17 mouse cellular contexts compared by ENCODE assay signal in genomic region chr11:102004251-102004650, GRCm38 (mm10). TPM values are rescaled to one million over a fixed set of nuclear protein-coding genes. Genes with fewer than 3 reads are reported as not detected.
A peak's percentile ranks its signal among the peaks of the same experiment; 100 is the strongest.
DNase-seq lines count a peak whose midpoint lies in the region; ATAC-seq and TF ChIP-seq lines count a peak whose summit lies in the region.
"Had no signal": no experiment of that assay in that cellular context is flagged by ENCODE, and none has a peak within 500 bp of the region (broad histone marks: within the 10 kb centered on the region; RNA-seq: fewer than 3 reads in every experiment).

No protein-coding gene starts in this region.

- TF ChIP-seq POLR2A in cerebellum, adult 2 months (IDR thresholded peaks at IDR 0.05; ENCODE audit: borderline replicate concordance, insufficient read depth, low read length), result no peak
- TF ChIP-seq POLR2A in cortical plate, adult 2 months (IDR thresholded peaks at IDR 0.05; ENCODE audit: extremely low read depth, insufficient read depth, low read length), result no peak

- no peak for DNase-seq in cerebellum, adult 2 months
- no peak for DNase-seq in cerebellum, postnatal 4 days (ENCODE audit: low spot score in 2 of 2)
- DNase-seq in left cerebral cortex, adult 2 months (ENCODE audit: extremely low spot score in 1 of 2, low spot score in 2 of 2), result no peak
- DNase-seq in left cerebral cortex, adult 8-10 months (ENCODE audit: low spot score in 2 of 2), result no peak
- no peak for DNase-seq in adipocyte (ENCODE audit: low spot score)
- DNase-seq: gastrocnemius, postnatal 36 days had no signal

- ATAC-seq in megakaryocyte progenitor cell, adult 5-6 weeks (replicated peaks; ENCODE audit: poor library complexity), result no peak
- ATAC-seq: forebrain, embryonic 14.5 days had no signal

- no peak overlapping the region for H3K4me3 ChIP-seq in cerebellum, adult 2 months (replicated peaks; ENCODE audit: insufficient read depth, low read depth, low read length)
- no peak overlapping the region for H3K4me3 ChIP-seq in left cerebral cortex, adult 2 months
- no peak overlapping the region for H3K4me3 ChIP-seq in E14TG2a.4 (replicated peaks; ENCODE audit: low read length)
- H3K4me3 ChIP-seq in cortical plate, adult 2 months (ENCODE audit: insufficient read depth, low read length), result no peak overlapping the region
- H3K4me3 ChIP-seq: embryonic facial prominence, embryonic 15.5 days; heart, embryonic 15.5 days; stomach, embryonic 15.5 days had no signal

- no peaks in the 10 kb centered on the region for H3K9me3 ChIP-seq in E14TG2a.4 (ENCODE audit: low read length)
- H3K9me3 ChIP-seq: embryonic facial prominence, embryonic 15.5 days; heart, embryonic 15.5 days; stomach, embryonic 15.5 days had no signal

- intact Hi-C loops in left cerebral cortex, adult 2 months (cut with DNase I), result no loop called here

- no peaks in the 10 kb centered on the region for H3K27me3 ChIP-seq in cerebellum, adult 2 months (ENCODE audit: control insufficient read depth, insufficient read depth, low read length)
- H3K27me3 ChIP-seq in E14TG2a.4 (ENCODE audit: insufficient read depth, low read length), result no peaks in the 10 kb centered on the region
- H3K27me3 ChIP-seq: embryonic facial prominence, embryonic 15.5 days; heart, embryonic 15.5 days; stomach, embryonic 15.5 days had no signal

- peak; percentile 59 for TF ChIP-seq CTCF in cerebellum, adult 2 months (IDR thresholded peaks at IDR 0.05; ENCODE audit: borderline replicate concordance, insufficient read depth, low read depth, low read length)
- peak; percentile 38 for TF ChIP-seq CTCF in left cerebral cortex, adult 2 months (IDR thresholded peaks at IDR 0.05)
- peak; percentile 94 for TF ChIP-seq CTCF in E14TG2a.4 (conservative IDR thresholded peaks at IDR 0.05; ENCODE audit: low read length)
- TF ChIP-seq CTCF in cortical plate, adult 2 months (IDR thresholded peaks at IDR 0.05; ENCODE audit: extremely low read depth, insufficient read depth, low read length), result peak; percentile 22; the same call in 1 of the 2 replicates

- H3K36me3 ChIP-seq in E14TG2a.4 (ENCODE audit: insufficient read depth, low read length), result no peaks in the 10 kb centered on the region
- H3K36me3 ChIP-seq: embryonic facial prominence, embryonic 15.5 days; heart, embryonic 15.5 days had no signal

- WGBS in cerebellum, adult 2 months, result 92% methylated on average over 8 of the region's 8 CpGs

- peaks cover 10% of the 10 kb centered on the region for H3K4me1 ChIP-seq in cerebellum, adult 2 months (ENCODE audit: control insufficient read depth, insufficient read depth, low read length)
- H3K4me1 ChIP-seq in E14TG2a.4 (replicated peaks; ENCODE audit: low read depth, low read length), result peaks cover 13% of the 10 kb centered on the region
- H3K4me1 ChIP-seq in cortical plate, adult 2 months (ENCODE audit: control insufficient read depth, insufficient read depth, low read length), result no peaks in the 10 kb centered on the region
- H3K4me1 ChIP-seq: embryonic facial prominence, embryonic 15.5 days; stomach, embryonic 15.5 days had no signal

- no peak overlapping the region for H3K27ac ChIP-seq in cerebellum, adult 2 months (ENCODE audit: insufficient read depth, low read length)
- no peak overlapping the region for H3K27ac ChIP-seq in left cerebral cortex, adult 2 months
- H3K27ac ChIP-seq in cortical plate, adult 2 months (ENCODE audit: insufficient read depth, low read length), result no peak overlapping the region
- H3K27ac ChIP-seq: embryonic facial prominence, embryonic 15.5 days; heart, embryonic 15.5 days; hindbrain, embryonic 14.5 days; stomach, embryonic 15.5 days had no signal

RNA-seq across cellular contexts. Expression of gene Dusp3, which starts 17.4 kb away (rescaled TPM):
- polyA plus RNA-seq in cerebellum, adult 2 months (2012; rRNA removed), result 86.0 and 98.5 TPM in 2 replicates
- 100 to 1,000 TPM; 206 to 220 TPM for total RNA-seq in left cerebral cortex, adult 2 months (2021)
- total RNA-seq in left cerebral cortex, adult 8-10 months (2022), result 100 to 1,000 TPM; 194 to 239 (median 216) TPM
- 162 and 171 TPM in 2 replicates for polyA plus RNA-seq in cortical plate, adult 2 months (2012; rRNA removed)
- 3.4 and 4.7 TPM in 2 replicates for total RNA-seq in megakaryocyte progenitor cell, adult 5-6 weeks (2015)
- 1.4 and 4.1 TPM in 2 replicates for total RNA-seq in megakaryocyte progenitor cell, adult 5-6 weeks (2017)

RNA-seq across cellular contexts. Expression of gene Cfap97d1, which starts 20.2 kb away (rescaled TPM):
- polyA plus RNA-seq in cerebellum, adult 2 months (2012; rRNA removed), result not detected in 2 replicates
- not detected for total RNA-seq in left cerebral cortex, adult 2 months (2021)
- total RNA-seq in left cerebral cortex, adult 8-10 months (2022), result not detected
- not detected in 2 replicates for polyA plus RNA-seq in cortical plate, adult 2 months (2012; rRNA removed)
- not detected in 2 replicates for total RNA-seq in megakaryocyte progenitor cell, adult 5-6 weeks (2015)
- total RNA-seq in megakaryocyte progenitor cell, adult 5-6 weeks (2017), result not detected in 2 replicates
- total RNA-seq: gastrocnemius, postnatal 36 days; left cerebral cortex, postnatal 10 days had no signal
- polyA plus RNA-seq: embryonic facial prominence, embryonic 15.5 days; forebrain, embryonic 14.5 days; heart, embryonic 15.5 days; hindbrain, embryonic 14.5 days; kidney, embryonic 16.5 days; liver, embryonic 16.5 days; stomach, embryonic 15.5 days had no signal

RNA-seq across cellular contexts. Expression of gene Mpp3, which starts 24.0 kb away (rescaled TPM):
- polyA plus RNA-seq in cerebellum, adult 2 months (2012; rRNA removed), result 158 and 185 TPM in 2 replicates
- total RNA-seq in left cerebral cortex, adult 2 months (2021), result 10 to 100 TPM; 94.6 to 98.8 TPM
- total RNA-seq in left cerebral cortex, adult 8-10 months (2022), result 10 to 100 TPM; 73.8 to 85.2 (median 77.1) TPM
- 57.9 and 60.4 TPM in 2 replicates for polyA plus RNA-seq in cortical plate, adult 2 months (2012; rRNA removed)
- total RNA-seq in megakaryocyte progenitor cell, adult 5-6 weeks (2015), result not detected in 2 replicates
- not detected in 2 replicates for total RNA-seq in megakaryocyte progenitor cell, adult 5-6 weeks (2017)

RNA-seq across cellular contexts. Expression of gene Cd300lg, which starts 37.1 kb away (rescaled TPM):
- 0.38 and 0.63 TPM in 2 replicates for polyA plus RNA-seq in cerebellum, adult 2 months (2012; rRNA removed)
- total RNA-seq in left cerebral cortex, adult 2 months (2021), result not detected
- under 1 TPM in 3 of 4 experiments, not detected in 1; 0.15 to 0.18 (median 0.17) TPM for total RNA-seq in left cerebral cortex, adult 8-10 months (2022)
- 0.15 and 0.19 TPM in 2 replicates for polyA plus RNA-seq in cortical plate, adult 2 months (2012; rRNA removed)
- total RNA-seq in megakaryocyte progenitor cell, adult 5-6 weeks (2015), result 0.66 and 1.3 TPM in 2 replicates
- total RNA-seq in megakaryocyte progenitor cell, adult 5-6 weeks (2017), result 0.71 and 1.1 TPM in 2 replicates
- total RNA-seq: left cerebral cortex, postnatal 10 days had no signal
- polyA plus RNA-seq: forebrain, embryonic 14.5 days had no signal

RNA-seq across cellular contexts. Expression of gene Sost, which starts 37.4 kb away (rescaled TPM):
- polyA plus RNA-seq in cerebellum, adult 2 months (2012; rRNA removed), result 1.4 and 1.7 TPM in 2 replicates
- total RNA-seq in left cerebral cortex, adult 2 months (2021), result not detected
- total RNA-seq in left cerebral cortex, adult 8-10 months (2022), result under 1 TPM in 1 of 4 experiments, not detected in 3; 0.19 TPM
- 0.09 and 0.10 TPM in 2 replicates for polyA plus RNA-seq in cortical plate, adult 2 months (2012; rRNA removed)
- total RNA-seq in megakaryocyte progenitor cell, adult 5-6 weeks (2015), result not detected in 2 replicates
- not detected in 2 replicates for total RNA-seq in megakaryocyte progenitor cell, adult 5-6 weeks (2017)
- total RNA-seq: gastrocnemius, postnatal 36 days; left cerebral cortex, postnatal 10 days had no signal
- polyA plus RNA-seq: forebrain, embryonic 14.5 days; hindbrain, embryonic 14.5 days; liver, embryonic 16.5 days had no signal

Comparison
In these comparisons a context has a peak if more than half of its experiments do, and no peak if none do; other contexts are left out.
1. CTCF ChIP-seq: peak in every context shown above with its lines; median percentile 94 in E14TG2a.4; 59 in cerebellum, adult 2 months; 38 in left cerebral cortex, adult 2 months; 22 in cortical plate, adult 2 months.
2. RNA of gene Dusp3, which starts 17.4 kb away (total RNA-seq): 194 to 239 TPM in left cerebral cortex, adult 8-10 months and 206 to 220 TPM in left cerebral cortex, adult 2 months; 1.4 to 4.7 TPM in megakaryocyte progenitor cell, adult 5-6 weeks; every median in the first group is over 10 times any median in the second.
3. RNA of gene Mpp3, which starts 24.0 kb away (total RNA-seq): 94.6 to 98.8 TPM in left cerebral cortex, adult 2 months and 73.8 to 85.2 TPM in left cerebral cortex, adult 8-10 months; not detected in megakaryocyte progenitor cell, adult 5-6 weeks; every median in the first group is over 10 times any median in the second.